Mouse (Mus musculus): ENCODE measurements at regions not wholly inside any gene's neighbourhood (a gene's known extent, or its start where the extent isn't known, plus 50 kb on each side); places are given as distances from the start of the nearest gene placed in this dataset.

- DNase-seq (ENCODE audit: low read depth), result no peak
Observed at GRCm38 (mm10) chr4:101342071-101342762, 76.9 kb upstream of the Ak4 start.

DNA sequence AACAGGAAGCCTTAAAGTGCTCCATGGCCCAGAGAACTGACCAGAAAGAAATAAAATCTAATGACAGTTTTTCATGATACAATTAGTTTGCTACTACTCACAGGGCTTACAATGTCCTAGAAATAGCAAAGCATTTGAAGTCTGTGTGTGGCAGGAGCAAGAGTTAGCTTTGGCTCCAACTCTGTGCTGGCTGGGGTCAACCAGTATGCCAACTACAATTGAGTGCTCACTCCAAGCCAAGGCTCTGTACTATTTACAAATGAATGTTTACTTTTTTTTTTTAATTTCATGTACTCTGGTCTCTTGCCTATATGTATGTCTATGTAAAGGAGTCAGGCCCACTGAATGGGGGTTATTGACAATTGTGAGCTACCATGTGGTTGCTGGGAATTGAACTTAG, 75.7 kb upstream of the Jak1 start:
- DNase-seq (ENCODE audit: low read depth), result no peak

DNA sequence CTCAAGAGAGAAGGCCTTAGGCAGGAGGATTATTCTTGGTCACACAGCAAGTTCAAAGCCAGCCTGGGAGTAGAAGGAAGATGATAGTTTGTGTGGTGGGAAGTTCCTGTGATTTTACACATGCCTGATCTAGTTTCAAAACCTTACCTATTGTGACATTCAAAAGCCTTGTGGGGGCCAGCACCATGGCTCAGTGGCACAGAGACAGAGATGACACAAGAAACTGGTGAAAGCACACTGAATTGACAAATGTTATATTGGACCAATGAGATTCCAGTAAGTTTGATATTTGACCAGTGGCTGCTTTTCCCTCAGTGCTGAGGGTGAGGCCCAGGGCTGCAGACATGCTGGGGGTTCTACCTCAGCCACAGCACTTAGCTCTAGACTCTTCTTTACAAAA, 73.1 kb upstream of the Jak1 start:
- DNase-seq (ENCODE audit: low read depth), result no peak

DNA sequence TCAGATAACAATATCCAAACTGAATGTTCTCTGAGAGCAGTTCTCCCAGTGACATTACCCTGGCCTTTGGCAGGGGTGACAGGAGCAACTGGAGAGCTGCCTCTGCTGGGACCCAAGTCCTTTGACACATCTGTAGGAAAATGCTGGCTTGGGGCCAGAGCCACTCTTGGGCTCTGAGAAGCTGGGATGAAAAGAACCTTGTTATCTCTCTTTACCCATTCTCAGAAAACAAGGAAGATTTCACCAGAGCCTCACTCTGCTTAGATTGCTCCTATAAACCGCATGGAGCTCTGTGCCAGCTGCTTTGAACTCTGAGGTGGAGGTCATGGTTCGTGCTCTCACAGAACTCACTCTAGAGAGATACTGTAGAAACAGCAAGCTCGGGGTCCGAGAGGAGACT, 71.7 kb upstream of the Jak1 start:
- no peak for DNase-seq (ENCODE audit: low read depth)

- no peak for DNase-seq (ENCODE audit: low read depth)
Observed at GRCm38 (mm10) chr4:101336371-101336770, 71.3 kb upstream of the Jak1 start.

GRCm38 (mm10) chr4:101333868-101334267, 68.8 kb upstream of the Jak1 start:
- no peak for DNase-seq (ENCODE audit: low read depth)

DNA sequence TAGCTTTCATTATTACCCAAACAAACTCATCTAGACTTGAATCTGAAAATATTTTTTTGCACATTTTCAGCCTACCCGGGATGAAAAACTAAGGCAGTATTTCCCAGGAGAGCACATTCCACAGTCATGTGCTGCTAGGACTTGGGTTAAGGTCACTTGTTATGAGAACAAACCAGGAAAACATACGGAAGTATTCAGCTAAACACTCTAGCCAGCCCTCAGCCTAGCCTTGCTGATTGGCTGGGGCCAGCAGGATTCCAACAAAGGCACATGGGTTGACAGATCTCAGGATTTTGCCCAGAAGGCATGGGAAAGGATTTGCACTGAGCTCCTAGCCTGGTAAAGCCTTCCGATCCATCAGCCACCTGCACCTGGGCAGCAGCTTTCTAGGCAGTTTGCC, 68.0 kb upstream of the Jak1 start:
- no peak for DNase-seq (ENCODE audit: low read depth)

GRCm38 (mm10) chr4:101331231-101331630, 66.1 kb upstream of the Jak1 start:
- DNase-seq (ENCODE audit: low read depth), result no peak

DNA sequence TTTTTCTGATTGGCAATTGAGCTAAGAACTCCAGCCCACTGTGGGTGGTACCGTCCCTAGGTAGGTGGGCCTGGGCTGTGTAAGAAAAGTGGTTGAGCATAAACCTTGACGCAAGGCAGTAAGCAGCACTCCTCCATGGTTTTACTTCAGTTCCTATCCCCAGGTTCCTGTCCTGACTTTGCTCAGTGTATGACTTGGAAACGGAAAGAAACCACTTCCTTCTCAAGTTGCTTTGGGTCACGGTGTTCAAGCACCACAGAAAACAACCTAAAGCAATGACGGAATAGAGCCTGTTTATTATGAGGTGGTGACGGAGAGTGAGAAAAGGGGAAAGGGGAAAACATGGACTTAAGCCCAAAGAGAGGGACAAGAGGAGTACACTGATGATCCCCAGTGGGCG, 64.0 kb upstream of the Jak1 start:
- DNase-seq (ENCODE audit: low read depth), result no peak

GRCm38 (mm10) chr4:101326067-101326466, 61.0 kb upstream of the Jak1 start:
- DNase-seq (ENCODE audit: low read depth), result no peak

DNA sequence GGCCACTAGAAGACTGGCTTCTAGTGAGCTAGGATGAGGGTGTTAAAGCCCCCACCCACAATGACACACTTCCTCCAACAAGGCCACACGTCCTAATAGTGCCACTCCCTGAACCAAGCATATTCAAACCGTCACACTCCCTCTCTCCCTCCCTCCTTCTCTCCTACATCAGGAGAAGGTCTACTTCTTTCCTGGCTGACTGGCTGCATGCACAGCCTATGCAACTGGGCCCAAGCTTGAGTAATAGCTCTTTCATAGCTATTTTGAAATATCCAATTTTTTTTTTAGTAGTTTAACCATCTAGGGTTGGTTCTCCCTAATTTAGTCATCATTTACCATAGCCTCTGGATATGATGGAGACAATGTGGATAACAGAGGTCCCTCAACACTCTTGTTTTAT, 56.6 kb upstream of the Jak1 start:
- DNase-seq (ENCODE audit: low read depth), result no peak

- DNase-seq (ENCODE audit: low read depth), result no peak
Observed at GRCm38 (mm10) chr4:101320587-101320986, 55.5 kb upstream of the Jak1 start.

DNA sequence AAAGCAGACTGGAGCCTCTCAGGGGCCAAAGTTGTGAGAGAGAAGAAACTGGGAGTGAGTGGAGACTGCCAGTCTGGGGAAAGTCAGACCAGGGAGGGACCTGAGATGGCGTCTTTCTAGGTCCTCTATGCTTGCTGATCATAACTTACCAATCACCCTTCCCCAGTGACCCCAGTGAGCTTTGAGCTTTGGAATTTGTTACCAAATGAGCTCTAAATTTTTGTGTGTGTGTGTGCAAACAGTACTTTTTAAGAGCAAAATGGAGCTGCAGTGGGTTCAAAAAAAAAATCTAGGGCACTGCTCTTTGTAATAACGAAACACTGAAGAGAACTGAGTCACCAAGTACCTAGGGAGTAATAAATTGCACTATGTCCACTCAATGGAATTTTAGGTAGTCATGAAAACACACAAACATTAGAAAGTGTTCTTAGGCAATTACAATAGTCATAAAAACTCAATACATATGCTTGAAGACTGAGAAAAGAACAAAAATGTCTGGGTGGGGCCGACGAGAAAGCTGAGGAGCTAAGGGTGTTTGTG, 54.7 kb upstream of the Jak1 start:
- no peak for DNase-seq (ENCODE audit: low read depth)

DNA sequence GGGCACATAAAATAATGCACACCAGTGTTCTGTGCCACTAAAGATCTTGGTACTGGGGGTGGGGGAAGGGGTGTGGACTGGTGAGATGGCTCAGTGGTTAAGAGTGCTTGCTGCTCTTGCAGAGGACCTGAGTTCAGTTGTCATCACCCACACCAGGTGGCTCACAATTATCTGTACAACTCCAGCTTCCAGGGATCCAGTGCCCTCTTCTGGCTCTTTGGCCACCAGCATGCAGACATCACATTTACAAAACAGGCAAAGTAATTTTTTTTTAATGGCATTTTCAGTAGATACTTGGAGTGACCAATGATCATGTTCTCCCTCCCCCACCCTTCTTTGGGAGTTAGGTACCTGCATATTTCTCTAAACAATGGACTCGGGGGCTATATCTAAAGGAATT, 53.8 kb upstream of the Jak1 start:
- DNase-seq (ENCODE audit: low read depth), result no peak

- DNase-seq (ENCODE audit: low read depth), result no peak
Observed at GRCm38 (mm10) chr4:101316061-101316460, 51.0 kb upstream of the Jak1 start.

All from fibroblast of lung, adult 2 months (primary cell).